ENCODE assay signal across 21 mouse cellular contexts in the genomic region with DNA sequence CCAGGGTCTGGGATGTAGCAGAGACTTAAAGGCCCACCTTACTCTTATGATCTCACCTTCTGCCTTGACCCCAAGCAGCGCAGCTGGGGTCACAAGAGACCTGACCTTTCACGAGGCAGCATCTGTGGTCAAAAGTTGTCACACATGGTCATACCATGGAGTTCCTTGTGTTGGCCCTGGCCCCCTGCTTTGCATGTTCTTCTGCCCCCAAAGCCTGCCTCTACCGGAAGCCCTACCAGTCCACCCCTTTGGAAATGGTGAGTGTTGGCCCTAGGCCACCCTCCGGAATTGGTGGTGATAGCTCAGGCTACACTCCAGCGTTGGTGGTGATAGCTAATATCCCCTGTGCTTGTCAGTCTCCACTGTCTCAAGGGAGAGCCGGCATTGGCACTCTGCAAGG. TPM values are rescaled to one million over a fixed set of nuclear protein-coding genes. Genes with fewer than 3 reads are reported as not detected.
A peak's percentile ranks its signal among the peaks of the same experiment; 100 is the strongest.
DNase-seq lines count a peak whose midpoint lies in the region; ATAC-seq and TF ChIP-seq lines count a peak whose summit lies in the region.
"Had no signal": no experiment of that assay in that cellular context is flagged by ENCODE, and none has a peak within 500 bp of the region (broad histone marks: within the 10 kb centered on the region; RNA-seq: fewer than 3 reads in every experiment).

No protein-coding gene starts in this region.

- H3K79me2 ChIP-seq in heart, adult 2 months (replicated peaks; ENCODE audit: control insufficient read depth, insufficient read depth, low read length): no peaks in the 10 kb centered on the region

- DNase-seq in heart, adult 11 months: peak; percentile 76
- DNase-seq in heart, adult 2 months: no peak
- DNase-seq in kidney, adult 11 months: no peak
- DNase-seq in brain, embryonic 14.5 days (ENCODE audit: low read depth): peak; percentile 11
- DNase-seq: adrenal gland, adult 8-10 months; adrenal gland, postnatal 36 days; cerebellum, adult 11 months; cerebellum, adult 8-10 months; cerebellum, postnatal 25 days; gastrocnemius, adult 2 months; gastrocnemius, postnatal 25 days; heart, postnatal 10 days; heart, postnatal 4 days; kidney, adult 2 months had no signal

- no peaks in the 10 kb centered on the region for H3K4me1 ChIP-seq in heart, adult 2 months (ENCODE audit: control insufficient read depth, insufficient read depth, low read length)
- H3K4me1 ChIP-seq in kidney, embryonic 15.5 days: peaks cover 18% of the 10 kb centered on the region
- H3K4me1 ChIP-seq in neural tube, embryonic 15.5 days: peaks cover 13% of the 10 kb centered on the region; the same call in 1 of the 2 replicates
- H3K4me1 ChIP-seq: embryonic facial prominence, embryonic 12.5 days; heart, embryonic 10.5 days; intestine, embryonic 15.5 days had no signal

- H3K4me3 ChIP-seq in heart, adult 2 months: no peak overlapping the region
- no peak overlapping the region for H3K4me3 ChIP-seq in kidney, embryonic 15.5 days (replicated peaks)
- no peak overlapping the region for H3K4me3 ChIP-seq in neural tube, embryonic 15.5 days (replicated peaks)
- H3K4me3 ChIP-seq: embryonic facial prominence, embryonic 12.5 days; gastrocnemius, adult 2 months; heart, embryonic 10.5 days; intestine, embryonic 15.5 days had no signal

- no peak for TF ChIP-seq EP300 in heart, adult 2 months (IDR thresholded peaks at IDR 0.05; ENCODE audit: insufficient read depth, low read depth, low read length)

- TF ChIP-seq POLR2A in heart, adult 2 months (IDR thresholded peaks at IDR 0.05; ENCODE audit: insufficient read depth, low read depth, low read length): no peak
- no peak for TF ChIP-seq POLR2A in brain, embryonic 14.5 days (IDR thresholded peaks at IDR 0.05; ENCODE audit: borderline replicate concordance, extremely low read depth, insufficient read depth, insufficient read length, poor library complexity, severe bottlenecking)

- H3K4me2 ChIP-seq in kidney, embryonic 15.5 days: no peak overlapping the region
- H3K4me2 ChIP-seq in neural tube, embryonic 15.5 days: no peak overlapping the region
- H3K4me2 ChIP-seq: embryonic facial prominence, embryonic 12.5 days; intestine, embryonic 15.5 days had no signal

- WGBS in heart, adult 2 months: 47% methylated on average over 6 of the region's 6 CpGs
- WGBS in kidney, embryonic 15.5 days: 47% methylated on average over 6 of the region's 6 CpGs
- WGBS in neural tube, embryonic 15.5 days: 49% methylated on average over 6 of the region's 6 CpGs

- H3K9ac ChIP-seq in heart, adult 2 months (ENCODE audit: low read depth, low read length): no peak overlapping the region
- H3K9ac ChIP-seq in kidney, embryonic 15.5 days: no peak overlapping the region
- no peak overlapping the region for H3K9ac ChIP-seq in neural tube, embryonic 15.5 days (replicated peaks)
- H3K9ac ChIP-seq: embryonic facial prominence, embryonic 12.5 days; intestine, embryonic 15.5 days had no signal

- no peak for TF ChIP-seq CTCF in heart, adult 2 months (IDR thresholded peaks at IDR 0.05)
- TF ChIP-seq CTCF in brain, embryonic 14.5 days (IDR thresholded peaks at IDR 0.05; ENCODE audit: borderline replicate concordance, extremely low read depth, insufficient read depth, insufficient read length): no peak

- ATAC-seq in kidney, embryonic 15.5 days (replicated peaks; ENCODE audit: low FRiP score): no peak
- no peak for ATAC-seq in neural tube, embryonic 15.5 days (ENCODE audit: low FRiP score)
- no peak for ATAC-seq in erythroblast, adult 5-6 weeks (replicated peaks; ENCODE audit: low FRiP score, poor library complexity, severe bottlenecking)
- ATAC-seq: intestine, embryonic 15.5 days had no signal

- intact Hi-C loops in heart, adult 2 months (cut with DNase I): no loop called here

- no peak overlapping the region for H3K27ac ChIP-seq in heart, adult 2 months
- H3K27ac ChIP-seq in kidney, embryonic 15.5 days: peak overlapping the region; percentile 27; the same call in 1 of the 2 replicates
- H3K27ac ChIP-seq in neural tube, embryonic 15.5 days (replicated peaks): peak overlapping the region; percentile 35; the same call in 1 of the 2 replicates
- H3K27ac ChIP-seq: embryonic facial prominence, embryonic 12.5 days; gastrocnemius, adult 2 months; heart, embryonic 10.5 days; intestine, embryonic 15.5 days had no signal

- no peaks in the 10 kb centered on the region for H3K9me3 ChIP-seq in kidney, embryonic 15.5 days (replicated peaks)
- no peaks in the 10 kb centered on the region for H3K9me3 ChIP-seq in neural tube, embryonic 15.5 days (replicated peaks)
- H3K9me3 ChIP-seq: embryonic facial prominence, embryonic 12.5 days; G1E; heart, embryonic 10.5 days; intestine, embryonic 15.5 days had no signal

- H3K36me3 ChIP-seq in heart, adult 2 months (ENCODE audit: control insufficient read depth, insufficient read depth, low read length): no peaks in the 10 kb centered on the region
- H3K36me3 ChIP-seq in kidney, embryonic 15.5 days: no peaks in the 10 kb centered on the region
- H3K36me3 ChIP-seq in neural tube, embryonic 15.5 days: no peaks in the 10 kb centered on the region
- H3K36me3 ChIP-seq: embryonic facial prominence, embryonic 12.5 days; G1E; heart, embryonic 10.5 days; intestine, embryonic 15.5 days had no signal

- no peaks in the 10 kb centered on the region for H3K27me3 ChIP-seq in heart, adult 2 months (ENCODE audit: control insufficient read depth, insufficient read depth, low read length)
- H3K27me3 ChIP-seq in kidney, embryonic 15.5 days: no peaks in the 10 kb centered on the region
- H3K27me3 ChIP-seq in neural tube, embryonic 15.5 days (replicated peaks): no peaks in the 10 kb centered on the region; the same call in 1 of the 2 replicates

RNA-seq across cellular contexts. Expression of a gene that starts 17.8 kb away (rescaled TPM):
- 10 to 100 TPM; 15.5 to 15.7 TPM for total RNA-seq in heart, adult 2 months (2021)
- 14.7 and 15.4 TPM in 2 replicates for polyA plus RNA-seq in heart, adult 2 months (2012; rRNA removed)
- polyA plus RNA-seq in kidney, embryonic 15.5 days (2015; fragmentation: Nextera tagmentation; extraction: Ambion mirVana): 43.4 and 44.8 TPM in 2 replicates
- 54.3 and 69.8 TPM in 2 replicates for polyA plus RNA-seq in brain, embryonic 14.5 days (2012; rRNA removed)
- polyA plus RNA-seq in neural tube, embryonic 15.5 days (2015; fragmentation: Nextera tagmentation; extraction: Ambion mirVana): 36.7 and 37.0 TPM in 2 replicates
- total RNA-seq in erythroblast, adult 5-6 weeks (2015; ENCODE audit: low replicate concordance): 10.0 and 10.4 TPM in 2 replicates
- 7.1 and 17.3 TPM in 2 replicates for total RNA-seq in erythroblast, adult 5-6 weeks (2017; ENCODE audit: low replicate concordance)

RNA-seq across cellular contexts. Expression of a gene that starts 25.7 kb away (rescaled TPM):
- 10 to 100 TPM; 29.7 to 35.3 TPM for total RNA-seq in heart, adult 2 months (2021)
- 23.4 and 42.0 TPM in 2 replicates for polyA plus RNA-seq in heart, adult 2 months (2012; rRNA removed)
- 63.8 and 76.1 TPM in 2 replicates for polyA plus RNA-seq in kidney, embryonic 15.5 days (2015; fragmentation: Nextera tagmentation; extraction: Ambion mirVana)
- polyA plus RNA-seq in brain, embryonic 14.5 days (2012; rRNA removed): 75.6 and 105 TPM in 2 replicates
- 81.0 and 90.0 TPM in 2 replicates for polyA plus RNA-seq in neural tube, embryonic 15.5 days (2015; fragmentation: Nextera tagmentation; extraction: Ambion mirVana)
- 11.5 and 18.8 TPM in 2 replicates for total RNA-seq in erythroblast, adult 5-6 weeks (2015; ENCODE audit: low replicate concordance)
- 22.2 and 27.9 TPM in 2 replicates for total RNA-seq in erythroblast, adult 5-6 weeks (2017; ENCODE audit: low replicate concordance)

RNA-seq across cellular contexts. Expression of a gene that starts 34.3 kb away (rescaled TPM):
- total RNA-seq in heart, adult 2 months (2021): under 1 TPM in 1 of 2 experiments, not detected in 1; 0.29 TPM
- 0.29 and 0.57 TPM in 2 replicates for polyA plus RNA-seq in heart, adult 2 months (2012; rRNA removed)
- 8.8 and 9.8 TPM in 2 replicates for polyA plus RNA-seq in kidney, embryonic 15.5 days (2015; fragmentation: Nextera tagmentation; extraction: Ambion mirVana)
- polyA plus RNA-seq in brain, embryonic 14.5 days (2012; rRNA removed): 31.5 and 37.5 TPM in 2 replicates
- polyA plus RNA-seq in neural tube, embryonic 15.5 days (2015; fragmentation: Nextera tagmentation; extraction: Ambion mirVana): 62.1 and 90.3 TPM in 2 replicates
- total RNA-seq in erythroblast, adult 5-6 weeks (2015; ENCODE audit: low replicate concordance): not detected in 2 replicates
- total RNA-seq in erythroblast, adult 5-6 weeks (2017; ENCODE audit: low replicate concordance): 0.94 and 2.2 TPM in 2 replicates
- total RNA-seq: gastrocnemius, adult 2 months had no signal

Comparison
In these comparisons a context has a peak if more than half of its experiments do, and no peak if none do; other contexts are left out.
1. DNase-seq: peak in heart, adult 11 months (single experiment) and brain, embryonic 14.5 days (single experiment); none in heart, adult 2 months (0 of 2) and kidney, adult 11 months (single experiment).